Mouse (Mus musculus) hindbrain, embryonic 10.5 days (tissue): Measurements from ENCODE around the gene Wwc1. TPM values are rescaled to one million over a fixed set of nuclear protein-coding genes. Genes with fewer than 3 reads are reported as not detected.

Experiments used
- DNase-seq: peaks from one replicate; pipeline ENCODE4 v3.0.0-alpha.2; 2017; ENCODE audit warnings: low spot score
- H3K27ac ChIP-seq: fragments of 300-500 bp; sonication (generic); 2 replicates; pipeline ENCODE4 v1.5.1; 2016; ENCODE audit warnings: mild to moderate bottlenecking, moderate library complexity
- H3K27me3 ChIP-seq: fragments of 300-500 bp; sonication (generic); 2 replicates; pipeline ENCODE4 v1.6.1; 2016; ENCODE audit warnings: mild to moderate bottlenecking; ENCODE audit not compliant: poor library complexity, insufficient read depth, severe bottlenecking
- H3K36me3 ChIP-seq: fragments of 300-500 bp; sonication (generic); 2 replicates; pipeline ENCODE4 v1.6.1; 2016; ENCODE audit warnings: mild to moderate bottlenecking, moderate library complexity
- H3K4me1 ChIP-seq: fragments of 300-500 bp; sonication (generic); replicated peaks from 2 replicates; pipeline ENCODE4 v1.6.1; 2016; ENCODE audit warnings: mild to moderate bottlenecking
- H3K4me3 ChIP-seq: fragments of 300-500 bp; sonication (generic); 2 replicates; pipeline ENCODE4 v1.5.1; 2016; ENCODE audit warnings: mild to moderate bottlenecking, moderate library complexity
- H3K9me3 ChIP-seq: fragments of 300-500 bp; sonication (generic); 2 replicates; pipeline ENCODE4 v1.6.1; 2016; ENCODE audit warnings: mild to moderate bottlenecking, moderate library complexity
- WGBS: fragments of 180-500 bp; shearing (Covaris S2); methylation state at CpG from one replicate; pipeline ENCODE4 v1.1.7; 2016; 5-methylcytosine and 5-hydroxymethylcytosine counted together
- polyA plus RNA-seq: library from polyadenylated mRNA; unstranded; fragments of >200 nt; fragmentation: Nextera tagmentation; extraction: Ambion mirVana; gene quantifications from 2 replicates; pipeline ENCODE4 v1.2.1, GENCODE M21; 2016

Gene Wwc1
- polyA plus RNA-seq, 1 experiment from 2014 or later: 3.9 TPM

GRCm38 (mm10) chr11:35892293-35892692 lies 88.0 kb downstream of the Wwc1 start:
- Histone ChIP-seq H3K27ac (peak overlapping the region; percentile 84; the same call in 1 of the 2 replicates), H3K4me3 (no peak overlapping the region), H3K4me1 (peaks cover 40% of the 10 kb centered on the region), H3K36me3 (peaks cover 43% of the 10 kb centered on the region), H3K27me3 (no peaks in the 10 kb centered on the region), H3K9me3 (no peaks in the 10 kb centered on the region)
- no peak for DNase-seq
- 80% methylated on average over 9 of the region's 9 CpGs for WGBS

- H3K4me3 ChIP-seq: no peak overlapping the region
- H3K36me3 ChIP-seq: peaks cover 51% of the 10 kb centered on the region
- WGBS: 65% methylated on average over 8 of the region's 8 CpGs
- H3K27ac ChIP-seq: peak overlapping the region; percentile 80
- DNase-seq: no peak
- H3K27me3 ChIP-seq: no peaks in the 10 kb centered on the region
- peaks cover 30% of the 10 kb centered on the region for H3K4me1 ChIP-seq
- H3K9me3 ChIP-seq: no peaks in the 10 kb centered on the region
Measured at GRCm38 (mm10) chr11:35888790-35889189, 91.5 kb downstream of the Wwc1 start.

- Histone ChIP-seq H3K36me3 (peaks cover 48% of the 10 kb centered on the region), H3K9me3 (no peaks in the 10 kb centered on the region), H3K27ac (no peak overlapping the region), H3K27me3 (no peaks in the 10 kb centered on the region), H3K4me1 (peaks cover 14% of the 10 kb centered on the region), H3K4me3 (no peak overlapping the region)
- WGBS: 95% methylated on average over 6 of the region's 6 CpGs
- DNase-seq: no peak
Measured at GRCm38 (mm10) chr11:35882777-35883176, 97.5 kb downstream of the Wwc1 start.

- peak overlapping the region; percentile 77 for H3K27ac ChIP-seq
- peaks cover 11% of the 10 kb centered on the region for H3K27me3 ChIP-seq
- H3K4me1 ChIP-seq: peaks cover 51% of the 10 kb centered on the region
- DNase-seq: no peak
- H3K4me3 ChIP-seq: no peak overlapping the region
- 58% methylated on average over 4 of the region's 4 CpGs for WGBS
- peaks cover 47% of the 10 kb centered on the region for H3K36me3 ChIP-seq
- no peaks in the 10 kb centered on the region for H3K9me3 ChIP-seq
Measured at GRCm38 (mm10) chr11:35878559-35878897, 101.8 kb downstream of the Wwc1 start.

- H3K27ac ChIP-seq: peak overlapping the region; percentile 77
Measured at GRCm38 (mm10) chr11:35877651-35878558, 102.4 kb downstream of the Wwc1 start.

GRCm38 (mm10) chr11:35873624-35874244 lies 106.6 kb downstream of the Wwc1 start:
- Histone ChIP-seq H3K27ac (peak overlapping the region; percentile 66), H3K36me3 (peaks cover 44% of the 10 kb centered on the region), H3K9me3 (no peaks in the 10 kb centered on the region), H3K4me3 (no peak overlapping the region; the same call in 1 of the 2 replicates), H3K27me3 (peaks cover 11% of the 10 kb centered on the region), H3K4me1 (peaks cover 50% of the 10 kb centered on the region)
- DNase-seq: no peak
- WGBS: 44% methylated on average over 21 of the region's 21 CpGs

More at GRCm38 (mm10) chr11:35877651-35878558, 102.4 kb downstream of the Wwc1 start:
- peaks cover 54% of the 10 kb centered on the region for H3K4me1 ChIP-seq
- no peaks in the 10 kb centered on the region for H3K9me3 ChIP-seq
- H3K36me3 ChIP-seq: peaks cover 40% of the 10 kb centered on the region
- DNase-seq: peak; percentile 26
- H3K4me3 ChIP-seq: no peak overlapping the region
- H3K27me3 ChIP-seq: peaks cover 11% of the 10 kb centered on the region
- 68% methylated on average over 14 of the region's 14 CpGs for WGBS

GRCm38 (mm10) chr11:35870961-35871360 lies 109.4 kb downstream of the Wwc1 start:
- no peak overlapping the region for H3K27ac ChIP-seq
- H3K4me1 ChIP-seq: peaks cover 39% of the 10 kb centered on the region
- H3K27me3 ChIP-seq: peaks cover 5% of the 10 kb centered on the region
- 89% methylated on average over 9 of the region's 9 CpGs for WGBS
- no peak for DNase-seq
- no peaks in the 10 kb centered on the region for H3K9me3 ChIP-seq
- H3K4me3 ChIP-seq: no peak overlapping the region
- H3K36me3 ChIP-seq: peaks cover 61% of the 10 kb centered on the region

- Histone ChIP-seq H3K4me1 (peaks cover 39% of the 10 kb centered on the region), H3K4me3 (no peak overlapping the region), H3K36me3 (peaks cover 52% of the 10 kb centered on the region), H3K27ac (peak overlapping the region; percentile 91), H3K9me3 (no peaks in the 10 kb centered on the region), H3K27me3 (no peaks in the 10 kb centered on the region)
- DNase-seq: no peak
- WGBS: 76% methylated on average over 7 of the region's 7 CpGs
Measured at GRCm38 (mm10) chr11:35866140-35866539, 114.2 kb downstream of the Wwc1 start.

GRCm38 (mm10) chr11:35864981-35865604 lies 115.2 kb downstream of the Wwc1 start:
- DNase-seq: peak; percentile 84
- peak overlapping the region; percentile 91 for H3K27ac ChIP-seq
- peaks cover 48% of the 10 kb centered on the region for H3K36me3 ChIP-seq
- H3K4me3 ChIP-seq: peak overlapping the region; percentile 35
- H3K9me3 ChIP-seq: no peaks in the 10 kb centered on the region
- H3K4me1 ChIP-seq: peaks cover 42% of the 10 kb centered on the region
- 20% methylated on average over 9 of the region's 9 CpGs for WGBS
- no peaks in the 10 kb centered on the region for H3K27me3 ChIP-seq

GRCm38 (mm10) chr11:35863653-35864052 lies 116.7 kb downstream of the Wwc1 start:
- H3K4me1 ChIP-seq: peaks cover 48% of the 10 kb centered on the region
- peak overlapping the region; percentile 91 for H3K27ac ChIP-seq
- H3K27me3 ChIP-seq: no peaks in the 10 kb centered on the region
- no peak for DNase-seq
- H3K4me3 ChIP-seq: no peak overlapping the region
- H3K36me3 ChIP-seq: peaks cover 44% of the 10 kb centered on the region
- WGBS: 89% methylated on average over 5 of the region's 5 CpGs
- no peaks in the 10 kb centered on the region for H3K9me3 ChIP-seq

- Histone ChIP-seq H3K36me3 (peaks cover 50% of the 10 kb centered on the region), H3K4me3 (no peak overlapping the region), H3K4me1 (peaks cover 44% of the 10 kb centered on the region), H3K27me3 (no peaks in the 10 kb centered on the region), H3K9me3 (peaks cover 6% of the 10 kb centered on the region; the same call in 1 of the 2 replicates), H3K27ac (peak overlapping the region; percentile 89)
- 80% methylated on average over 12 of the region's 12 CpGs for WGBS
- DNase-seq: no peak
Measured at GRCm38 (mm10) chr11:35857395-35858067, 122.8 kb downstream of the Wwc1 start.

GRCm38 (mm10) chr11:35856359-35857040 lies 123.8 kb downstream of the Wwc1 start:
- DNase-seq: peak; percentile 81
- Histone ChIP-seq H3K9me3 (peaks cover 6% of the 10 kb centered on the region; the same call in 1 of the 2 replicates), H3K27me3 (no peaks in the 10 kb centered on the region), H3K27ac (peak overlapping the region; percentile 89), H3K36me3 (peaks cover 56% of the 10 kb centered on the region), H3K4me3 (peak overlapping the region; percentile 7; the same call in 1 of the 2 replicates), H3K4me1 (peaks cover 44% of the 10 kb centered on the region)
- 30% methylated on average over 11 of the region's 11 CpGs for WGBS
